Mouse (Mus musculus) ES-Bruce4 (cell line): ENCODE results near the gene Hat1. TPM values are rescaled to one million over a fixed set of nuclear protein-coding genes. Genes with fewer than 3 reads are reported as not detected.

ENCODE experiments used
- H3K27ac ChIP-seq: 2 replicates; pipeline ENCODE4 v1.5.1; 2012; ENCODE audit warnings: low read length, inconsistent platforms; ENCODE audit not compliant: insufficient read depth
- H3K27me3 ChIP-seq: 2 replicates; pipeline ENCODE4 v1.6.1; 2012; ENCODE audit warnings: mild to moderate bottlenecking, low read length, inconsistent platforms; ENCODE audit not compliant: control insufficient read depth, poor library complexity, insufficient read depth, severe bottlenecking
- H3K36me3 ChIP-seq: 2 replicates; pipeline ENCODE4 v1.6.1; 2012; ENCODE audit warnings: inconsistent platforms, mild to moderate bottlenecking, low read length, moderate library complexity; ENCODE audit not compliant: control insufficient read depth, poor library complexity, insufficient read depth, severe bottlenecking
- H3K4me1 ChIP-seq: one replicate; pipeline ENCODE4 v1.8.1; 2011; ENCODE audit warnings: low read length; ENCODE audit not compliant: control insufficient read depth, insufficient read depth
- H3K4me3 ChIP-seq: 2 replicates; pipeline ENCODE4 v1.5.1; 2011; ENCODE audit warnings: low read depth, mild to moderate bottlenecking, low read length
- H3K9ac ChIP-seq: 2 replicates; pipeline ENCODE4 v1.6.1; 2012; ENCODE audit warnings: low read depth, mild to moderate bottlenecking, inconsistent platforms; ENCODE audit not compliant: poor library complexity, severe bottlenecking
- H3K9me3 ChIP-seq: replicated peaks from 2 replicates; pipeline ENCODE4 v1.6.1; 2012; ENCODE audit warnings: mild to moderate bottlenecking, low read length, inconsistent platforms; ENCODE audit not compliant: control insufficient read depth, poor library complexity, insufficient read depth, severe bottlenecking
- CTCF ChIP-seq: IDR thresholded peaks from one replicate; pipeline ENCODE4 v1.8.1; 2011; ENCODE audit warnings: low read depth, low read length
- EP300 ChIP-seq: IDR thresholded peaks from 2 replicates; pipeline ENCODE4 v1.6.1; 2011; ENCODE audit warnings: low read depth, low read length; ENCODE audit not compliant: insufficient read depth
- POLR2A ChIP-seq: IDR thresholded peaks from one replicate; pipeline ENCODE4 v1.8.1; 2011; ENCODE audit warnings: low read length; ENCODE audit not compliant: insufficient read depth
- polyA plus RNA-seq: library from polyadenylated mRNA; stranded (reverse); fragments of >200 nt; gene quantifications from 2 replicates; pipeline ENCODE4 v1.2.4, GENCODE M21; 2011; ENCODE audit warnings: low read depth; ENCODE audit not compliant: missing spikeins, insufficient read depth, insufficient read length

Hat1 gene
- polyA plus RNA-seq, 1 experiment, result 692 TPM

- peak overlapping the region; percentile 13; the same call in 1 of the 2 replicates for H3K27ac ChIP-seq
- no peaks in the 10 kb centered on the region for H3K4me1 ChIP-seq
- peak overlapping the region; percentile 67 for H3K9ac ChIP-seq
- no peaks in the 10 kb centered on the region for H3K27me3 ChIP-seq
- TF ChIP-seq POLR2A (no peak), CTCF (no peak), EP300 (no peak)
- no peaks in the 10 kb centered on the region for H3K9me3 ChIP-seq
- peaks cover 4% of the 10 kb centered on the region; the same call in 1 of the 2 replicates for H3K36me3 ChIP-seq
- no peak overlapping the region for H3K4me3 ChIP-seq
These were observed 14.2 kb upstream of the Hat1 start for GRCm38 (mm10) chr2:71374275-71375155.

DNA sequence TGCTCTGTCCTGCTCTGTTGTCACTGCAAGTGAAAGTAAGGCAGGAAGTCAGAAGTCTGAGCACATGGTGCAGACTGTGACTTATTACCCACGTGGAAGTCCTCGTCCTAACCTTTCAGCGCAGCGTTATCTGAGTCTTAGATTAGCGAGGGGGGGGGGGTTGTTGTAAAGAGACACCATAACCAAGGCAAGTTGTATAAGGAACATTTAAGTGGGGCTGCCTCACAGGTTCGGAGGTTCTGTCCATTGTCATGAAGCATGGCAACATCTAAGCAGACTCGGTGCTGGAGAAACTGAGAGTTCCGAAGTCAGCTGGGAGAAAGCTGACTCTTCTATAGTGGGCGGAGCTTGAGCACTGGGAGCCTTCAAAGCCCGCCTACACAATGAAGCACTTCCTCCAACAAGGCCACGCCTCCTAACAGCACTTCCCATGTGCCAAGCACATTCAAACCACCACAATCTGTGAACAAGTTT is 12.3 kb upstream of the Hat1 start:
- peak overlapping the region; percentile 39; the same call in 1 of the 2 replicates for H3K27ac ChIP-seq
- peak overlapping the region; percentile 76 for H3K9ac ChIP-seq
- TF ChIP-seq POLR2A (peak; percentile 35), CTCF (no peak), EP300 (no peak)
- peaks cover 4% of the 10 kb centered on the region; the same call in 1 of the 2 replicates for H3K36me3 ChIP-seq
- no peaks in the 10 kb centered on the region for H3K9me3 ChIP-seq
- no peaks in the 10 kb centered on the region for H3K27me3 ChIP-seq
- H3K4me3 ChIP-seq, result peak overlapping the region; percentile 73
- H3K4me1 ChIP-seq, result no peaks in the 10 kb centered on the region

DNA sequence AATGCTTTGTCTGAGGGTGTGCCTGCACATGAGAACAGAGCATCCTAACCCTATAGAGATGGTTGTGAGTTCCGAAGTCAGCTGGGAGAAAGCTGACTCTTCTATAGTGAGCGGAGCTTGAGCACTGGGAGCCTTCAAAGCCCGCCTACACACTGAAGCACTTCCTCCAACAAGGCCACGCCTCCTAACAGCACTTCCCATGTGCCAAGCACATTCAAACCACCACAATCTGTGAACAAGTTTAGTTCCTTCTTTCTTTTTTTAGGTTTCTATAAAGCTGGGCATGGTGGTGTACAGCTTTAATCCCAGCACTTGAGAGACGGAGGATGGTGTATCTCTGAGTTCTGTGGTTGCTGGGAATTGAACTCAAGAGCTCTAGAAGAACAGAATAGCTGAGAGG is 11.3 kb upstream of the Hat1 start:
- H3K36me3 ChIP-seq, result peaks cover 4% of the 10 kb centered on the region; the same call in 1 of the 2 replicates
- H3K9me3 ChIP-seq, result no peaks in the 10 kb centered on the region
- peak overlapping the region; percentile 49 for H3K4me3 ChIP-seq
- no peaks in the 10 kb centered on the region for H3K27me3 ChIP-seq
- peak overlapping the region; percentile 76 for H3K9ac ChIP-seq
- peak overlapping the region; percentile 97 for H3K27ac ChIP-seq
- peak; percentile 45 for TF ChIP-seq POLR2A
- TF ChIP-seq CTCF, result no peak
- no peaks in the 10 kb centered on the region for H3K4me1 ChIP-seq

- Histone ChIP-seq H3K27ac (no peak overlapping the region), H3K27me3 (no peaks in the 10 kb centered on the region)
- TF ChIP-seq CTCF (no peak), EP300 (no peak), POLR2A (no peak)
These were observed 6.8 kb upstream of the Hat1 start for GRCm38 (mm10) chr2:71381962-71382361.

GRCm38 (mm10) chr2:71383890-71384289 is 4.9 kb upstream of the Hat1 start:
- H3K9me3 ChIP-seq, result no peaks in the 10 kb centered on the region
- H3K4me3 ChIP-seq, result peak overlapping the region; percentile 89
- no peaks in the 10 kb centered on the region for H3K27me3 ChIP-seq
- H3K9ac ChIP-seq, result peak overlapping the region; percentile 50
- peaks cover 2% of the 10 kb centered on the region for H3K4me1 ChIP-seq
- peak overlapping the region; percentile 93 for H3K27ac ChIP-seq
- peak; percentile 45; the same call in 1 of the 2 replicates for TF ChIP-seq EP300
- TF ChIP-seq POLR2A, result no peak
- TF ChIP-seq CTCF, result no peak
- H3K36me3 ChIP-seq, result no peaks in the 10 kb centered on the region

More at GRCm38 (mm10) chr2:71381962-71382361, 6.8 kb upstream of the Hat1 start:
- no peak overlapping the region for H3K4me3 ChIP-seq
- no peaks in the 10 kb centered on the region for H3K9me3 ChIP-seq
- H3K9ac ChIP-seq, result no peak overlapping the region
- no peaks in the 10 kb centered on the region for H3K36me3 ChIP-seq
- no peaks in the 10 kb centered on the region for H3K4me1 ChIP-seq

DNA sequence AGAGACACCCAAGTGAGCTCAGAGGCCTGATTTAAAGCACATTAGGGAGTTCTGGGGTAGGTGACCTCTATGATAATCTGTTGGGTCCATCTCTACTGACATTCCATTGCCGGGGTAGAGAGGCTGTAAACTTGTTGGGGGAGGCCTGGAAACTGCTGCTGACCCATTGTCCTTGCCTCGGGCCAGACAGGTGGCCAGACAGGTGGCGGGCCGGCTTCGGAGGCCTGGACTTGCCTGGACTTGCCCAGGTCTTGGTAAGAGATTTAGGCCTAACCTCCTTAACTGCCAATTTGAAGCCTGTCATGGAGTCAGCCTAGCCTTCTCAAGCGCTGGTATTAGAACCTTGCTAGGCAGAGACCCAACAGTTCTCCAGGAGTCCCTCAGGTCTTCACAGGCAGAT is 992 bp upstream of the Hat1 start:
- H3K9ac ChIP-seq, result peak overlapping the region; percentile 92
- peak overlapping the region; percentile 57 for H3K4me3 ChIP-seq
- no peaks in the 10 kb centered on the region for H3K9me3 ChIP-seq
- H3K36me3 ChIP-seq, result peaks cover 28% of the 10 kb centered on the region
- TF ChIP-seq POLR2A, result no peak
- TF ChIP-seq EP300, result peak; percentile 100
- H3K27ac ChIP-seq, result peak overlapping the region; percentile 99
- no peaks in the 10 kb centered on the region for H3K27me3 ChIP-seq
- H3K4me1 ChIP-seq, result peaks cover 2% of the 10 kb centered on the region
